Mouse (Mus musculus) thymus, postnatal 0 days (tissue): ENCODE measurements at regions not wholly inside any gene's neighbourhood (a gene's known extent, or its start where the extent isn't known, plus 50 kb on each side); places are given as distances from the start of the nearest gene placed in this dataset.
A peak's percentile ranks its signal among the peaks of the same experiment; 100 is the strongest.

Experiments
- DNase-seq: peaks from one replicate; pipeline ENCODE4 v3.0.0-alpha.2; 2015; ENCODE audit warnings: low spot score

- no peak for DNase-seq
These were observed 54.5 kb upstream of the Cmc1 start for GRCm38 (mm10) chr9:118204456-118204855.

DNA sequence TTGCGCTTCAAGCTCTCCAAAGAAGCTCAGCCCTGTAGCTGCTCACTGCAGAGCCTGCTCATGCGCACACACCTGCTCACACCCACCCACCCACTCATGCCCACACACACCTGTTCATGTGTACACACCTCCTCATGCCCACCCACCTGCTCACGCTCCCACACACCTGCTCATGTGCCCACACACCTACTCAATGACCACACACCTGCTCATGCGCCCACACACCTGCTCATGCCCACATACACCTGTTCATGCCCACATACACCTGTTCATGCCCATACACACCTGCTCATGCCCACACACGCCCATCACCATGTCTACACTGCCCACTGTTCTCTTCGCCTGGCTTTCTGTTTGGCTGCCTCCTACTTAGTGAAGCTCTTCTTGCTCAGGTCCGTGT lies 56.5 kb upstream of the Cmc1 start:
- no peak for DNase-seq

GRCm38 (mm10) chr9:118219696-118220095 lies 69.7 kb upstream of the Cmc1 start:
- DNase-seq = no peak

GRCm38 (mm10) chr9:118221186-118221585 lies 71.2 kb upstream of the Cmc1 start:
- no peak for DNase-seq

GRCm38 (mm10) chr9:118227401-118228061 lies 77.6 kb upstream of the Cmc1 start:
- no peak for DNase-seq

DNA sequence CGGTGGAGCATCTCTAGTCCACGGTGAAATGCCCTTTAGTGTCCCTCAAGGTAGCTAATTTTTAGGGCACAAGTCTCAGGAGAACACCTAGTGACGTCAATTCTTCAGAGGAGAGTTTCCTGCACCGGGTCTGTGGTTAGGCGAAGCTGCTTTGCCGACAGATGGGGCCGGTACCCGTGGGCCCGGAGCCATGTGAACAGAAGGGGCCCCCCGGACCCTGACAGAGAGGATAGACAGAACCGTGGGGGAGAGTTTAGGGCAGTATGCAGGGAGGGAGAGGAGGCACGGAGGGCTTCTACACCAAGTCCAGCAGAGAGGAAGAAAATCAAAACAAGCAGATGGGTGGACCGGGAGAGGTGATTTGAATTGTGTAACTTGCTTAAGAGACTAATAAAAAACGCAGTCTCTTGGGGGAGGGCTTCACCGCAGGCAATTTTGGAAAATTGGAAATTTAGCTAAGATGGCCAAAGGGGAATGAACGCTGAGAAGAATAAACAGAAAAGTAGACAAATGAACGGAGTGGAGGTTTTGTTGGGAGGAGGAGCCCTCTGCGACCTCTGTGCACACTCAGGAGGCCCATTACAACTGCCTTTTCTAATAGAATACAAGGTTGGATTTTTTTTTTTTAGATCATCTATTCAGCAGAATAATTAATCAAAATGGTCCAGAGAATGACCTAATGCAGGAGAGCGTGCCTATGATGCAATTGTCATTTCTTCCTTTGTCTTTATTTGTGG lies 78.9 kb upstream of the Cmc1 start:
- DNase-seq = no peak

DNA sequence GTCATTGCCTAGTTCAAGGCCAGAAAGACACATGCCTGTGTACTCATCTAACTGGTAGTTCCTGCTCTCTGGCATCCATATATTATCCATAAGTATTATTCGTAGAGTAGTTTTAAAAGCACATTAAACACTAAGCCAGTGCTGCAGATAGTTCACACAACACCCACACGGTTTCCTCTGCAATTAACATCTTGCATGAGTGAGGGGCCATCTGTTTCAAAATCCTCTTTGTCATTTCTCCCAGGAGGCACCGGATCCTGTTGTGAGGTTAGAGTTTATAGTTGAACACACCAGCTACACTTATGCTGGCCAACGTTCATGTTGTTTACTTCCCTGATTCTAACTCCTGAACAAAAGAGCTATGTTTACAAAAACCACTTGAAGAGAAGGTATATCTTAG lies 90.7 kb upstream of the Cmc1 start:
- DNase-seq = no peak

DNA sequence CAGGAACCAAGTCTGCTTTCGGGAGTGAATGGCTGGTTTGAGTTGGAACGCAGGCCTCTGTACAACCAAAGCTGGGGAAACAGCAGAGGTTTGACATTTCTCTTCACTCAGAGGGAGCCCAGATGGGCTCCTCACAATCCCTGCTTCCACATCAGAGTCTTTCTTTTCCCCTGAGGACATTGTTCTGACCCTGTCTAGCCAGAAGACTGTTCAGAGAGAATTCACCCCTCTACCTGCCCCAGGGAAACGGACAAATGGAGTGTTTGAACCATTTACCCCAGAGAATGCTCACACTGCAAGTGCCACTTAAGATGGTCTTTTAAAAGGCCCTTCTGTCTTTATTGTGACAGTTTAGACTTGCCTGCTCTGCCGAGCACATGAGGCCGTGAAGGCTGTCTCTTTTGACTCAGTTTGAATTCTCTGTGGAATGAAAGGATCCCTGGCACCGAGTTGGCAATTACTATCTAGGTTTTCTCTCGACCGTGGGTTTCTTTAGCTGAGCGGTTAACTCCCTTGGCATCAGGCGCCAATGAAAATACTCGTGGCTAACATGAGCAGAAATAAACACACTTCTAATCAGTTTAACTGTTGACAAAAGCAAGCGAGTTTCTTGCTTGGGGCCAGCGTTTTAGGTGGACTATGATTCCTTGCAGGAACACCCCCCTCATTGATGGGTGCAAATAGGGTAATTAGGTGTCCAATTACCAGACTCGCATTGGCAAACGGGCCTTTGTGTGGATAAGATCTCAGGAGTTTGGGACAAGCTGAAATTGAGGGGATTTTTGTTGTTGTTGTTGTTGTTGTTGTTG lies 97.0 kb upstream of the Cmc1 start:
- no peak for DNase-seq

DNA sequence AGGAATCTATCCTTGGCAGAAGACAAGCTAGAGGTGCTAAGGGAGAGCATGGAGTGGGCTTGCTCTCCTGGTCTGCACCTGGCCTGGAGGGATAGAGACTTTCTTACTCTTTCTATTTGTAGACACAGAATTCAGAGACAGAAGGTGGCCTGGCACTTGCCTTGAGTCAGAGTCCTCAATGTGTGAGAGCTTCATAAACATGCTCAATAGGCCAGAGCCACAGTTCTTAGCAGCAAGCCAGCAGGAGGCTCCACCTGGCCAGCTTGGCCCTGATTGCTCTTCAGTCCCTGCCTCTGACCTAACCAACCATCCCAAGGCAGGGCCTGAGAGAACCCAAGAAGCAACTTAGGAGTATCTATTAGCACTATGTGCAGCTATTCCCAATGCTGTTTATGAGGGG lies 103.9 kb upstream of the Cmc1 start:
- no peak for DNase-seq

- DNase-seq = no peak
These were observed 105.3 kb upstream of the Cmc1 start for GRCm38 (mm10) chr9:118255200-118255733.

DNA sequence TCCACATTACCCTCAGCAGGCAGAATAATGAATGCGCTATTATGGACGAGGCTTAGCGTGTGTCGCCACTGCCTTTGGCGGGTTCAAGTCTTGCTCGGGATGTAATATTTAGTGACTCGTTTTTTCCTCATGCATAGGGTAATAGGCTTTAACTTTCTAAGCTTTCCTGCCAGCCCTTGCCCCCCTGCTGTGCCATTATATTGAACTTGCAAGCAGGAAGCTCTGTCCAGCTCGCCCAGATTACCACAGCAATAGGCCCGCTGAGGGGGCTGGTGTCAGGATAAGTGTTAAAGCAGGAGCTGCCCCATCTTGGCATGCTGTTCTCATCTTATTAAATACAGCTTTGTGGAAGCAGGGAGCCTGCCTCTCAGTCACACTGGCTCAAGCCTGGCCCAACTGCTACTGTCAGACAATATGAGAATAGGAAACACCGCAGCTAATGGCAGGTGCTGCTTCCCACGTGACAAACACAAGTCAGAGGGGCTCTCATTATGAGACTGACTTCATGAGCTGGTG lies 105.8 kb upstream of the Cmc1 start:
- DNase-seq = no peak

DNA sequence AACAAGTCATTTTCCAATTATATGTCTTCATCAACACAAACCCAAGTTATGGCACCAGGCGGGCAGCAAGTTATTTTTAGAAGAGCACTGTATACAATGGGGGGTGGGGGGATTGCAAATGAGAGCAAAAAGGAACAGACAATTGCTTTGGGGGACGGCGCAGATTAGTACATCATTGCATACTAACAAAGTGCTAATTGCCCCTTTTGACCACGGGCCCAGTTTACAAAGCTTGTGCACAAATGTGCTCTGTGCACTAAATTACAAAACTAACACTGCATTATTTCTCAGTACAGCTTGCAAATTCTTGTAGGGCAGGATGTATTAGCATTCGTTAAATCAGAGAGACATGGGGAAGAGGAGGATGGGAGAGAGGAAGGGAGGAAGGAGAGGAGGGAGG lies 116.3 kb upstream of the Cmc1 start:
- DNase-seq = no peak

- no peak for DNase-seq
These were observed 121.7 kb upstream of the Cmc1 start for GRCm38 (mm10) chr9:118271681-118272080.

DNA sequence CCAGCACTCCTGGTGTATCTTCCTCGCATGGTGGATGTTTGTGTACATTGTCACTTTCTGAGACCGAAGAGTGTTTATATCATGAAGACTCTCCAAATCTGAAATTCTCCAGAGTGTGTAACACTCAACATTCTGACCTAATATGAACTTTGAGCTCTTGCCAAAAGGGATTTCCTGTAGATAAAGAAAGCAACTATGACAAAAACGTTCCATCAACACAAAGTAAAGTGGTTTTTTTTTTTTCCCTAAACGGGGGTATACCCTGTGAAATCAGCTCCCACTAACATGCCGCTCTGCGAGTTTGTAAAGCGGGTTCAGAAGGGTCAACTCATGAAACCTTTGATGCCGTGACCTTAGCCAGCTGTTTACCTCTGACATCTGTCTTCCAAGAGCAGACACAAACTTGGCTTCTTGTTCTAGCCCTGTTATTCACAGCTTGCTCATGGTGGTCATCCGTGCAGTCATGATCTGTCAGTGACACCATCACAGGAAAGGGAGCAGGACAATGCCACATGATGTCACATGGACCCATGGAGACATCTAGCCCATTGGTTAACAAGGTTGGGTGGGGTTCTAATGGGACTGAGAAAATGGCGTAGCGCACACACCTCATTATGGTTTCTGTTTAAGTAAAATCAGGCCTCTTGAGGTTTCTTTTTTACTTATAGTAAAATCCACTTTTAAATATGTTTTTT lies 122.9 kb upstream of the Cmc1 start:
- no peak for DNase-seq

DNA sequence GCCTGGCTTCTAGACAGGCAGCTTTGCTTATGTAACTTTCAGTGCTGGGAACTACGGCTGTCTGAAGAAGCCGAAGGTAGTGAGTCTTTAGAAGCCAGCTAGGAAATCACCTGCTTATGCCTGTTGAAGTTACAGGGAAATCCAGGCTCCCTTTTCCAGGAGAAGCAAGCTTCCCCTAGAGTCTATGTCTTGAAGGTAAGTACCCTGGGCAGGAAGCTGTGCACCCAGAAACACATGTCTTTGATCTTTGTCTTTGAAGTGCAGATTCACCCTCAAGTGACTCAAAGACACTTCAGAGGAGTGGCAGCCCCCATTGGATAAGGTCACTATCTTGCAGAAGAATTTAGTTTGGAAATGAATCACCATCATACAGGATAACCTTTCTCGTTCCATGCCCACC lies 135.5 kb upstream of the Cmc1 start:
- peak; percentile 17 for DNase-seq

DNA sequence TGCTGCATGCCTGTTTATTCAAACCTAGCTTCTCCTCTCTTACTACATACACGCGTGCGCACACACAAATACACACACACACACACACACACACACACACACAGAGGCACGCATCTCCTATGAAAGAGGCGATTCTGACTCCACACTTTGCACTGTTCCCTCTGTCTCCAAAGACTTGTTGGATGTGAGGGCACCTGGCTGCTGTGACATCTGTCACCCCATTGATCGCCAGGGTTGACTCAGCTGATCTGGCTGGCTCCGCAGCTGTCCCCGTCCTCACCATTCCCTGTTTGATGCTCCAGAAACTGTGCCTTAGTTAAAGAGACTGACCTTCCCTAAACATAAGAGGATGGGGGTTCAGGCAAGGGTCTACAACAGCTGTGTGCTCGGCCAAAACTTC lies 137.6 kb upstream of the Cmc1 start:
- DNase-seq = no peak

DNA sequence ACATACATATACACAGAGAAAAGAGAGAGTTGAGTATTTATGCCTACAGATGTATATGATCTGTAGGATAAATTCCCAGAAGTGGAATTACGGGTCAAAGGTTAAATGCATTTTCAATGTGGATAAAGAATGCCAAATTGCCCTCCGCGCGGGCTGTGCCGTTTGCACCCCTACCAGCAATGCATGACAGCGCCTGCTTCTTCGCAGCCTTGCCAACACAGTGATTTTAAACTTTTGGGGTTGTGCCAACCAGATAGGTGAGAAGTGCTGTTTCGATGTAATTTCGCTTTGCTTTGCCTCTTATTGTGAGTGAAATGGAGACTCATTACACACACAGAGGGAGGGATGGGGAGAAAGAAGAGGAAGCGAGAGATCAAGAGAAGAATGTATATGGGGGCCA lies 142.9 kb upstream of the Cmc1 start:
- no peak for DNase-seq

DNA sequence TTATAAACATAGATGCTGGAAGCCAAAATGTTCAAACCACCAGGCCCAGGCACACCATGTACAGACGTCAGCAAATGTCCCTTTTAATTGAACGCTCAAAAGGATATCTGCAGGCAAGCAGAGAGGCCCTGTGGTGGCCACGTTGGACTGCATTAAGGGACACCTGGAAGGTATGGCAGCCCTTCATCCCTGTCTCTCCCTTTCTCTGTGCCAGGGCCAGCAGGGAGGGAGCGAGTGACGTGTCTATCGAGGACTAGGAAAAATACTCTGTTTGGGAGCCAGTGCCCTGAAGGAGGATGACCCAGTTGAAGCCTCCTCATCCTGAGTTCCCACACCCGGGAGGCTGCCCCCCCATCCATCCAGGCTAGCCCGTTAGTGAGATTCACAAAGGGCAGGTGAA lies 144.0 kb upstream of the Cmc1 start:
- DNase-seq = no peak

GRCm38 (mm10) chr9:118302785-118303384 lies 152.9 kb upstream of the Cmc1 start:
- DNase-seq = no peak

DNA sequence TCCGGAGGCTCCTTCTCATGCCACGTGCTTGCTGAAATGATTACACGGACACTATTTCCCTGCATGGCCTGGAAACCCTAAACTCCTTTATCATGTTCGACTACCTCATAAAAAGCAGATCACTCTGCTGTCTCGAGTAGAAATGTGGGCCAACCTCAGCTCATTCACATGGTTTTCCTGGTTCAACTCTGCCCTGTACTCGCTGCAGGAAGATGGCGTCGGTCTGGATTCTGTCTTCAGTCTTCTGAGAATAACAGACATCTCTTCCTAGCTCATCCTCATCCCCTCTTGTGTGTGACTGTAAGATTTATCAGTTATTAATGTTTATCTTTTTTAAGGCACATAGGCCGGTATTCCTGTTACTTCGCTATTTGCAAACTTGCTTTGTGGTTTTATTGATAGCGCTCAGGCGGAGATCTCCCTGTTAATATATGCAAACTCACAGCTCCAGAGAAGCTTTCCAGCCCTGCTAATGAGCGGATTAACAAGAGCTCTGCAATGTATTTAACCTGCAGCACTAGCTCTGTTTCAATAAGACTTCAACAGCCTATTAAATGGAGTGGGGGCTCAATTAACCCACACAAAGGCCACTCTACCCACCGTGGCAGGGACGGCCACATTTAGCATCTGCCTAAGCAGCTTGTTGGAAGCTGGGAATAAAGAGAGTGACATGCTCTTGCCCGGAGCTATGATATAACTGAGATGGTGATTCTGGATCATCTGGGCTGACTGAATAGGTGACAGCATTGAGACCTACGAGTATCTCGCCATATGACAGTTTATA lies 159.5 kb upstream of the Eomes start:
- DNase-seq = no peak
